Mouse (Mus musculus) CH12.LX (cell line): ENCODE data around the gene Atp2b2. TPM values are rescaled to one million over a fixed set of nuclear protein-coding genes. Genes with fewer than 3 reads are reported as not detected.

Experiments used
- DNase-seq: peaks from one replicate; pipeline ENCODE4 v3.0.0-alpha.2; 2013; ENCODE audit errors: extremely low read depth
- H3K27ac ChIP-seq: 2 replicates; pipeline ENCODE4 v1.5.1; 2012; ENCODE audit warnings: low read depth, mild to moderate bottlenecking, control low read depth, moderate library complexity; ENCODE audit not compliant: insufficient read depth
- H3K27me3 ChIP-seq: replicated peaks from 2 replicates; pipeline ENCODE3; 2012; ENCODE audit warnings: inconsistent platforms
- H3K36me3 ChIP-seq, 2 experiments: replicated peaks in 1 of 2; 2 replicates each; pipeline versions ENCODE3 to v1.6.1; 2012; ENCODE audit warnings: inconsistent platforms in 1 of 2, low read length in 1 of 2, mild to moderate bottlenecking in 1 of 2, mixed read lengths in 1 of 2, moderate library complexity in 1 of 2; ENCODE audit not compliant: control insufficient read depth in 1 of 2, insufficient read depth in 1 of 2
- H3K4me1 ChIP-seq, 2 experiments: 2 replicates each; pipeline ENCODE4 v1.6.1; 2012; ENCODE audit warnings: inconsistent platforms in 1 of 2, moderate library complexity in 1 of 2; ENCODE audit not compliant: insufficient read depth in 2 of 2, control insufficient read depth in 1 of 2
- H3K4me2 ChIP-seq: 2 replicates; pipeline ENCODE4 v1.6.1; 2012; ENCODE audit warnings: low read depth, mild to moderate bottlenecking, control low read depth; ENCODE audit not compliant: poor library complexity, insufficient read depth, severe bottlenecking
- H3K4me3 ChIP-seq, 3 experiments: fragments of 150-350 bp in 1 of 3; sonication (generic) in 1 of 3; replicated peaks in 1 of 3; 2 replicates each; pipeline versions ENCODE3 to v1.5.1; 2011 to 2012; ENCODE audit warnings: low read depth in 2 of 3, low read length in 2 of 3, mild to moderate bottlenecking in 2 of 3, moderate library complexity in 2 of 3, control low read depth in 1 of 3, improper control_type of control experiment in 1 of 3, inconsistent platforms in 1 of 3, mixed read lengths in 1 of 3; ENCODE audit not compliant: poor library complexity in 1 of 3
- H3K79me2 ChIP-seq: replicated peaks from 2 replicates; pipeline ENCODE4 v1.6.1; 2012; ENCODE audit warnings: mild to moderate bottlenecking, moderate library complexity; ENCODE audit not compliant: control insufficient read depth, poor library complexity, insufficient read depth, severe bottlenecking; ENCODE audit errors: extremely low read depth
- H3K9ac ChIP-seq: 2 replicates; pipeline ENCODE4 v1.6.1; 2012; ENCODE audit warnings: low read depth, mild to moderate bottlenecking, control low read depth, moderate library complexity; ENCODE audit not compliant: insufficient read depth
- H3K9me3 ChIP-seq: replicated peaks from 2 replicates; pipeline ENCODE3; 2012; ENCODE audit warnings: low read length, inconsistent platforms, mixed read lengths
- BHLHE40 ChIP-seq: IDR thresholded peaks from 2 replicates; pipeline ENCODE4 v1.6.1; 2011; ENCODE audit warnings: mild to moderate bottlenecking, low read depth, low read length, improper control_type of control experiment
- CHD2 ChIP-seq: IDR thresholded peaks from 2 replicates; pipeline ENCODE4 v1.6.1; 2011; ENCODE audit warnings: low read length, improper control_type of control experiment
- CTCF ChIP-seq, 2 experiments: IDR thresholded peaks in 1 of 2; conservative IDR thresholded peaks in 1 of 2; 2 replicates each; pipeline ENCODE4 v1.5.1; 2011 to 2012; ENCODE audit warnings: low read depth in 2 of 2, low read length in 2 of 2, improper control_type of control experiment in 1 of 2, inconsistent platforms in 1 of 2, mild to moderate bottlenecking in 1 of 2, moderate library complexity in 1 of 2
- EP300 ChIP-seq: IDR thresholded peaks from 2 replicates; pipeline ENCODE4 v1.6.1; 2011; ENCODE audit warnings: low read length, improper control_type of control experiment
- GABPA ChIP-seq: IDR thresholded peaks from 2 replicates; pipeline ENCODE4 v1.6.1; 2012; ENCODE audit warnings: low read depth, low read length, improper control_type of control experiment, inconsistent platforms; ENCODE audit not compliant: insufficient replicate concordance
- IRF4 ChIP-seq: IDR thresholded peaks from 2 replicates; pipeline ENCODE4 v1.6.1; 2014; ENCODE audit warnings: low read depth, mild to moderate bottlenecking, inconsistent platforms, low read length, improper control_type of control experiment
- JUN ChIP-seq: IDR thresholded peaks from 2 replicates; pipeline ENCODE4 v1.6.1; 2011; ENCODE audit warnings: low read depth, mild to moderate bottlenecking, low read length, improper control_type of control experiment, moderate library complexity; ENCODE audit not compliant: insufficient read depth
- KAT2A ChIP-seq: IDR thresholded peaks from 2 replicates; pipeline ENCODE4 v1.6.1; 2012; ENCODE audit warnings: low read length, improper control_type of control experiment, inconsistent platforms; ENCODE audit not compliant: insufficient replicate concordance
- MAX ChIP-seq: IDR thresholded peaks from 2 replicates; pipeline ENCODE4 v1.6.1; 2011; ENCODE audit warnings: low read length, improper control_type of control experiment
- MYC ChIP-seq: IDR thresholded peaks from 2 replicates; pipeline ENCODE4 v1.6.1; 2011; ENCODE audit warnings: low read depth, mild to moderate bottlenecking, improper control_type of control experiment, low read length
- NRF1 ChIP-seq: IDR thresholded peaks from 2 replicates; pipeline ENCODE4 v1.6.1; 2014; ENCODE audit warnings: low read depth, mild to moderate bottlenecking, inconsistent platforms, low read length, improper control_type of control experiment, moderate library complexity
- PAX5 ChIP-seq: IDR thresholded peaks from 2 replicates; pipeline ENCODE4 v1.6.1; 2012; ENCODE audit warnings: low read length, inconsistent platforms, mixed read lengths
- POLR2A ChIP-seq: IDR thresholded peaks from 2 replicates; pipeline ENCODE4 v1.6.1; 2011; ENCODE audit warnings: low read depth, mild to moderate bottlenecking, improper control_type of control experiment, low read length
- RAD21 ChIP-seq: IDR thresholded peaks from 2 replicates; pipeline ENCODE4 v1.6.1; 2011; ENCODE audit warnings: low read depth, mild to moderate bottlenecking, low read length, improper control_type of control experiment, moderate library complexity
- SMC3 ChIP-seq: IDR thresholded peaks from 2 replicates; pipeline ENCODE4 v1.6.1; 2011; ENCODE audit warnings: low read depth, low read length, improper control_type of control experiment
- TCF12 ChIP-seq: IDR thresholded peaks from 2 replicates; pipeline ENCODE4 v1.6.1; 2014; ENCODE audit warnings: low read depth, mild to moderate bottlenecking, inconsistent platforms, low read length, improper control_type of control experiment
- ZC3H11A ChIP-seq: IDR thresholded peaks from 2 replicates; pipeline ENCODE4 v1.6.1; 2012; ENCODE audit warnings: low read depth, mild to moderate bottlenecking, inconsistent platforms, low read length, improper control_type of control experiment
- ZKSCAN1 ChIP-seq: IDR thresholded peaks from 2 replicates; pipeline ENCODE4 v1.6.1; 2012; ENCODE audit warnings: low read depth, inconsistent platforms, low read length, improper control_type of control experiment, borderline replicate concordance
- dilution Hi-C: fragments of 300-500 bp; cut with MboI; formaldehyde crosslinking; loops from 2 replicates; pipeline ENCODE4 v1.14.3; 2020; ENCODE audit warnings: low sequenced_read_pairs; ENCODE audit not compliant: extremely low pct_unique_long_range_greater_than_20kb, extremely low pct_ligation_motif_present
- in situ Hi-C: fragments of 300-500 bp; cut with MboI; formaldehyde crosslinking; loops from 3 replicates; pipeline ENCODE4 v1.14.3; 2019; ENCODE audit warnings: low sequenced_read_pairs, low pct_ligation_motif_present, low pct_unique_long_range_greater_than_20kb, mixed read lengths
- polyA plus RNA-seq: library from polyadenylated mRNA; unstranded; fragments of >175 nt; gene quantifications from 2 replicates; pipeline ENCODE4 v1.2.1, GENCODE M21; 2012; ENCODE audit warnings: low read depth; ENCODE audit not compliant: insufficient read length
- total RNA-seq, 2 experiments: library from RNA; depleted of rRNA; stranded (reverse); fragments of 300-350 nt in 1 of 2; fragments of >200 nt in 1 of 2; gene quantifications; 2 replicates each; pipeline ENCODE4 v1.2.3; 2012 to 2014

Atp2b2 gene
- total and polyA plus RNA-seq, 3 experiments, result not detected

- dilution Hi-C loops, result no loop called here
- Histone ChIP-seq H3K9ac (no peak overlapping the region), H3K79me2 (no peaks in the 10 kb centered on the region), H3K27me3 (peaks cover 79% of the 10 kb centered on the region), H3K4me2 (no peak overlapping the region), H3K9me3 (peaks cover 9% of the 10 kb centered on the region), H3K4me1 (peaks cover 0 to under 1% of the 10 kb centered on the region in 2 experiments; a peak in 1 of 4 replicates), H3K27ac (no peak overlapping the region), H3K36me3 (no peaks in the 10 kb centered on the region), H3K4me3 (no peak overlapping the region)
- no peak for DNase-seq
- in situ Hi-C loops, result no loop called here
- TF ChIP-seq KAT2A (no peak), IRF4 (no peak), GABPA (no peak), POLR2A (no peak), NRF1 (no peak), ZKSCAN1 (no peak), BHLHE40 (no peak), ZC3H11A (no peak), CHD2 (no peak)
Measured at GRCm38 (mm10) chr6:114000304-114000703, 42.1 kb downstream of the Atp2b2 start.

DNA sequence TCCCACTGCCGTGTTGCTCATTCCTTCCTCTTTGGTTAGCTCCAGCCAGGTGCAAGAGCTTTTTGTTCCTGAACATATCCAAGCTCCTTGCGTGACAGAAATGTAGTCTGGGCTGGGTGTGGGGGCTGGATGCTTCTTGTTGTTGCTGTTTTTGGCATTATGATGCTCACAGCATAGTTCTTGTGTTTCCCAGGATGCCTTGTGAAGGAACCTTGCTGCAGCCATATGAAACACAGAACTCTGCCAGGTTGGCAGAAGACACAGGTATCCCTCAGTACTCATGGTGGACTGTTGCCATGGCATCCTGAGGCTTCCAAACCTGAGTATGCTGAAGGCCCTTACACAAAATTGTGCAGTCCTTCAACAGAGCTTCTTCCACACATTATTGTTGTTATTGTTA is 44.0 kb downstream of the Atp2b2 start:
- in situ Hi-C loops, result no loop called here
- Histone ChIP-seq H3K36me3 (no peaks in the 10 kb centered on the region), H3K9me3 (no peaks in the 10 kb centered on the region), H3K4me3 (no peak overlapping the region), H3K27ac (no peak overlapping the region), H3K4me1 (no peaks in the 10 kb centered on the region), H3K79me2 (no peaks in the 10 kb centered on the region), H3K9ac (no peak overlapping the region), H3K4me2 (no peak overlapping the region), H3K27me3 (peaks cover 80% of the 10 kb centered on the region)
- dilution Hi-C loops, result no loop called here
- DNase-seq, result no peak
- TF ChIP-seq CHD2 (no peak), MAX (no peak), MYC (no peak)

DNA sequence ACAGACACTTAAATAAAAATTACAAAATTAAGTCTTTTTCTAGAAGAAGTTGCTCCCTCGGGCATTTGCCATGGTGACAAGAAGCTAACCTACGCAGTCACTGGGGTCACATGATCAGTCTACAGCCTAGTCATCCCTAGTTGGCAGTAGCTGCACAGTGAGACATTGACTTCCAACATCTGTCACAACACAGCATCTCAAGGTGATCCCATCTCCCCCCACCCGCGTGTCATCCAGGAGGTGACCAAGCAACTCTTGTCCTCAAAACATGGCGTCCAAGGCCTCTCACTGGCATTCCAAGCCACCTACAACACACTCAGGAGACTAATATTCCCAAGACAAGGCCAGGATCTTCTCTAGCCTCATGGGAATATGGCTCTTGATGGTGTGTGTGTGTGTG is 48.2 kb downstream of the Atp2b2 start:
- in situ Hi-C loops (no loop called here), dilution Hi-C loops (no loop called here)
- DNase-seq, result no peak
- Histone ChIP-seq H3K27ac (no peak overlapping the region), H3K27me3 (peaks cover 81% of the 10 kb centered on the region), H3K9ac (no peak overlapping the region), H3K9me3 (peaks cover 3% of the 10 kb centered on the region), H3K4me2 (no peak overlapping the region), H3K4me3 (no peak overlapping the region), H3K79me2 (no peaks in the 10 kb centered on the region), H3K36me3 (no peaks in the 10 kb centered on the region), H3K4me1 (no peaks in the 10 kb centered on the region)
- TF ChIP-seq ZC3H11A (no peak), SMC3 (no peak), JUN (no peak), TCF12 (no peak), RAD21 (no peak), CTCF (conservative IDR thresholded peaks at IDR 0.05 in 1 of 2, IDR thresholded peaks at IDR 0.05 in 1 of 2; ENCODE audit: low read depth in 2 of 2, low read length in 2 of 2) (no peak), IRF4 (no peak), PAX5 (no peak), POLR2A (no peak), EP300 (no peak)
